Mouse (Mus musculus): ENCODE measurements at regions not wholly inside any gene's neighbourhood (a gene's known extent, or its start where the extent isn't known, plus 50 kb on each side); places are given as distances from the start of the nearest gene placed in this dataset.
A peak's percentile ranks its signal among the peaks of the same experiment; 100 is the strongest.

DNA sequence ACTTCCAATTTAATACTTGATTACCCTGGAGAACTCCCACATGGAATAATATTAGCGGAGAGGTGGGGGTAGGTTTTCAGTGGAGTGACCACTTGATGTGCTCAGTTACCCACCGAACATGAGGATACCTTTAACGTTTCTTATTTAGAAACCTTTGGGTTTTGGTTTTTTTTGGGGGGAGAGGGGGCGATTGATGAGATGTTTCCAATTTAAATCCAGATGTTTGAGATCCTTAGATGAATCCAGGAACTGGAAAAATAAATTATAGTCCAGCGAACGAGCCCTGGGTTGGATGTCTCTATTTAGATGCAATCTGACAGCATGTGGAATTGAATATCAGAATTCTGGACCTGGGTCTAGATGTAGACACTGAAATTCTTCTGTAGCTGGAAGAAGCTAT lies 393.4 kb downstream of the Cd83 start:
- no peak for DNase-seq (ENCODE audit: low read depth, low spot score)

DNA sequence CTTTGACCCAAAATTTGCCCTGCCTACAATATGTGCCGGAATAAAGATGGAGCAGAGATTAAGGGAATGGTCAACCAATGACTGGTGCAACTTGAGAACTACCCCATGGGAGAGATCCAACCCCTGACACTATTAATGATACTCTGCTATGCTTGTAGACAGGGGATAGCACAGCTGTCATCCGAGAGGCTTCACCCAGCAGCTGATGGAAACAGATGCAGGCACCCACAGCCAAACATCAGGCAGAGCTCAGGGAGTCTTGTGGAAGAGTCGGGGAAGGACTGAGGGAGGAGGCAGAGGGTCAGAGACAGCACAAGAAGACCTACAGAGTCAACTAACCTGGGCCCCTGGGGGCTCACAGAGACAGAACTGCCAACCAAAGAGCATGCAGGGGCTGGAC lies 395.8 kb downstream of the Cd83 start:
- peak; percentile 47 for DNase-seq (ENCODE audit: low read depth, low spot score)

DNA sequence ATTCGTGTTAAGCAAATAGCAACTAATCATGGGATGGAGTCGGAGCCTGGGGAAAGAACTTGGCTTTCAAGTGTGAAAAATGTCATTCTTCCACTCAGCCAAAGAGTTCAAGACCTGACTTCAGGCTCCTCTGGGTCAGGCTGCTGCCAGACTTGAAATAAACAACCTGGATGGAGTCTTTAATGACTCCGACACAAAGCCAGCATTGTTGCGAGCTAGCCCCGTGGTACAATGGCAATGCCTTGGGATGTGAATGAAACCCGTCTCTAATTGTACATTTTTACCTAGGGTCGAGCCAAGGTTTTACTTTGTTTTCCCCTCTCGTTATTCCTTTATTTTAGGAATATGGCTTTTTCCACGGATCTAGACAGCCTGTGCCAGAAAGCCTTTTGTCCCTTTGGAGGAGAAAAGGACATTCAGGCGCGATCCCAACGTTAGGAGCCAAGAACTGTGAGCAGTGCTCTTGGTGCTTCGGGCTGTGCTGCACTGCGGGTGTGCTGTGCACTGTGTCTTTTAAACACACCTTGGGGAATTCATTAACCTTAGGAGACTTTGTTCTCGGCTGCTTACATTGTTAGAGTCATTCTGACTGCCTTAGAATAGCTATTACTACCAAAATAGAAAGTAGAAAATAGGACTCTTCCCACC lies 398.1 kb downstream of the Cd83 start:
- peak; percentile 40 for DNase-seq (ENCODE audit: low read depth, low spot score)

DNA sequence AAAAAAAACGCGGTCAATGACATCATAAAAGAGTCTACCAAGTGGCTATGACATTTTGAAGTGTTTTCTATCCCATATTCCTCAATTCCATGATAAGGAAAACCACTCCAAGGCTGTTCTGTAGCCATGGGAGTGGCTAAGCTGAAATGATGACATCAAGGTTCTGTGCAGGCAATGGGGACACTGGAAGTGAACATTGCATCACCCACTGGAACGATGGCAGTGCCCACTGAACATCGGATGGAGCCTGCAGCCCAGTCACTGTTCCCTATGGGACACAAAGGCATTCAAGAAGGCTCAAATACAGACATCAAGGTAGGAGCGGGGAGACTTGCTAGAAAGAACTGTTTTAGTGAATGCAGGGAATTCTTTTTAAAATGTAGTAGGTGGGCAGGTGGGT lies 410.8 kb downstream of the Cd83 start:
- no peak for DNase-seq (ENCODE audit: low read depth, low spot score)

DNA sequence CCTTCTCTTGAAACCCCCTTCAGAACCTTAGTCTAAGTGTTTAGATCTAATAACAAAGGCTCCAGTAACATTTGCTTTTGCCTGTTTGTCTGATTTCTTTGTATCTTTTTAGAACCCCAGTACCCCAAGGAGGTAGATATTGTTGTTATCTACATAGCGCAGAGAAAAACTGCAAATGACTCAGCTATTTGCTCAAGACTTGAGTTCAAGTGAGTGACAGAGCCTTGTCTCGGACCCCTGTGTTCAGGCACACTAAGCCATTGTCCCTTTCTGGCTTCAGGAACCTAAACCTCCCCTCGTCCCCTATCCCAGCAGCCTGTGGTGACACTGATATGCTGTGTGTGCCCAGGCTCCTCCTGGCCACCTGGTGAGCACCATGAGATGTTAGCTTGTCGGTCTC lies 421.5 kb downstream of the Cd83 start:
- no peak for DNase-seq (ENCODE audit: low read depth, low spot score)

DNA sequence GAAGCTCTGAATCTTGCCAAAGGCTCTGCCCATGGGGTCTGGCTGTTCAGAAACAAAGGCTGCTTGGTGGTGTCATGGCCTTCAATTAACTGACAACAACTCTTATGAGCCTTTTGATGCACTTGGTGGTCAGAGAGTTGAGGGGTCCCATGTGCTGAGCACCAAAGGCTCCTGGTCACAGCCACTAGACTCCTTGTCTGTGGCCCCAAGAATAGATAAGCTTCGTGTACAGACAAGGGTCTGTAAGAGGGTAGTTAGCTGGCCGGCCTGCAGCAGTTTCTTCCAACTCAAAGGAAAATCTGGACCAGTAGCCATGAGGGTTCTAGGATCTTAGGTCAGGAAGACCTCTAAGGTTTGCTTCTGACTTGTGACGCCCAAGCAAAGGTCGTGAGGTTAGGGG lies 421.9 kb downstream of the Cd83 start:
- no peak for DNase-seq (ENCODE audit: low read depth, low spot score)

DNA sequence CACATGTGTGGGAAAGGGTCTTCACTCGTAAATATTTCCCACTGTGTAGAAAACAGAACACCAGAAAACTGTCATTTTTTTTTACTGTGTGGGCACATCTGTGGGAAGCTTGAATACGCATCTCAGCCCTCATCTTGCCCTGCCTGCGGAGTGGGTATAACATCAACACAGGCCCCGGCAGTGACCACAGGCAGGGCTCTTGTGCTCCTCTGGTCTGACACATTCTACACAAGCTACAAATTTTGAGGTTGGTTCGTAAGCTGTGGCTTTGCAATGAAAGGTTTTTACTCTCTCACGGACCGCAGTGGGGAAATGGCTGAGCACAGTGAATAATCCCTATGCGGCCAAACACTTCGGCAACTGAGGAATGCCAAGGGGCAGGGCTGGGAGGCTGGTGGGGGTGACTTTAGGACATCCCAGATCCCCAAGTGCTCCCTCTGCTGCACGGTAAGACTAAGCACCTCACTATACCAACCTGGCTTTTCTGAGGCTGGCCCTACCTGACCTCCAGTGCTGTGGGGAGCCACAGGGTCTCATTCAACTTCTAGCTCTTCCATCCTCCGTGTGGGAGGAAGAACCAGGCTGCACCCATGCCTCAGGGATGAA lies 422.9 kb downstream of the Cd83 start:
- DNase-seq (ENCODE audit: low read depth, low spot score): no peak

DNA sequence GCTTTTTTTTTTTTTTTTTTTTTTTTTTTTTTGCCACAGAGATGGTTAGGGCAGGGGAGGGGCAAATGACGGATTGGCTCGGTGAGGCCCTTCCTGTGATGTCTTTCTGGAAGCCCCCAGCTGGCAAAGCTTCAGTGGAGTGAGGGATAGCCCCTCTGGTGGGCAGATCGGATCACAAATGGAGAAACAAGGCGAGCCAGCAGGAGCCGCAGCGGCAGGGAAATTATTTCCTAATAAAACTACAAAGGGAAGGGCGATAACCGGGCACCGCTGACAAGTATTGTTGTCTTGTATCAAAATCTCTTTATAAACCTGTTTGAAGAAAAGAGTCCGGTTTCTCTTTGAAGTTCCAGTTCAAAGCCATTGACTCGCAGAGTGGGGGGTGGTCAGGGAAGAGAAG lies 424.5 kb downstream of the Cd83 start:
- DNase-seq (ENCODE audit: low read depth, low spot score): no peak

DNA sequence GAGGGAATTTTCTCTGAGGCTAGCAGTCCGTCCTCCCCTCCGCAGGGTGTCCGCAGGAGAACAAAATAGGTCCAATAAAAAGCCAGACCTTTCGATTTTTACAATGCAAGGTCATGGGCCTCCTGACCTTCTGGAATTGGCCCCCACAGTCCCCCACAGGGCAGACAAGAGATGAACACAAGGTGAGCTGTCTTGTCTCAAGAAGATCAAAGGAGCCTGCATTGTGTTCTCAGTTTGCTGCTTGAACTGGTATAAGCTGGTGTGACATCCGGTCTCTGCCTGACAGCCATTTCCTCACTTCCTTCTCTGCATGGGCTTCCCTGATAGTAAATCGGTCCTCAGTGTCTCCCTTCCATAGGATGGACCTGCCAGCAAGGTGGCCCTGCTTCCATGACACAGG lies 425.5 kb downstream of the Cd83 start:
- DNase-seq (ENCODE audit: low read depth, low spot score): no peak

DNA sequence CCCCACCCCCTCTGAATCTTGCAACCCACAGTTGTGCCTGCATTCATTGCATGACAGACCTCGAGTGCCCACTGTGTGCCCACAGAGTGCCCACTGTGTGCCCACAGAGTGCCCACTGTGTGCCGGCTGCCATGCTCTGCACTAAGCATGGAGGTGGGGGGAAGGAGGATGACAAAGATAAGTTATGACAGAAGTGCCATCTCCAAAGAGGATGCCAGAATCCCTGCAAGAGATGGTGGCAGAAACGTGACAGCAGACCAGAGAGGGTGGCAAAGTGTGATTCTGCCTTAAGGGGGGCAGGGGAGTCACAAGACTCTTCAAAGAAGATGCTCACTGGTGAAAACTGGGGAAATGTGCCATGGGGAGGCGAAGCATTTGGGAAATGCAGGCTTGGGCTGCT lies 427.8 kb downstream of the Cd83 start:
- no peak for DNase-seq (ENCODE audit: low read depth, low spot score)

DNA sequence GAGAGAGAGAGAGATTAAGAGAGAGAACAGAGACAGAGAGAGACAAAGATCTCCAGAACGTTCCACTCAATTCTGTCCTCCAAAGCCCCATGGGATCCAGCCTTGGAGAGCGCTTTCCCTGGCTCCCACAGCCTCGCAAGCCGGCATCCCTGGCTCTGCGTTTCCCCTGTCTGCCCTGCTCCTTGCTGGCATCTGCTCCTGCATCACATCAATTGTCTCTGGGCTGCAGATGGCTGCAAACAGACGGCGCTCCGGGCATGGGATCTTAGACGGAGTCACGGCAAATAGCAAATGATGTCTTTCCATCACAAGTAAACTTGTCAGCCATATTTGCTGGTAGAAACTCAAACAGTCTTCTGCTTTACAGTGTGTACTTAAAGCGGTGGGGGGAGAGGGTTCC lies 428.4 kb downstream of the Cd83 start:
- DNase-seq (ENCODE audit: low read depth, low spot score): no peak

DNA sequence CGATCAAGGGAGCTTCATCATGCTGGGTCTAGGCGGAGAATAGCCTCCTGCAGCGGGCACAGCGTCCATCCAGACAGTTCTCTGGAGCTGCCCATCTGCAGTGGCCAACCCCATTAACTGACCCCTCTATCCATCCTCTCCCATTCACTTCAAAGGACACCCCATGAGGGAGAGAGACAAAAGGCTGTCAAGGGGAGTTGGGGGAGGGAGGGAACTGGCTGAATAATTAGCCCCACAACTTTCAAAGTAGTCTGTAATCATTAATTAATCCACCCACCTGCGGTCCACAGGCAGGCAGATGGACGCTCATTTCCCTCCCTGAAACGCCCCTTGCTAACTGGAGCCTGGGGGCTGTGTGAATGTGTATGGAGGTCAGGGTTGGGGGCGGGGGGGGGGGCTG lies 433.7 kb downstream of the Cd83 start:
- DNase-seq (ENCODE audit: low read depth, low spot score): no peak

DNA sequence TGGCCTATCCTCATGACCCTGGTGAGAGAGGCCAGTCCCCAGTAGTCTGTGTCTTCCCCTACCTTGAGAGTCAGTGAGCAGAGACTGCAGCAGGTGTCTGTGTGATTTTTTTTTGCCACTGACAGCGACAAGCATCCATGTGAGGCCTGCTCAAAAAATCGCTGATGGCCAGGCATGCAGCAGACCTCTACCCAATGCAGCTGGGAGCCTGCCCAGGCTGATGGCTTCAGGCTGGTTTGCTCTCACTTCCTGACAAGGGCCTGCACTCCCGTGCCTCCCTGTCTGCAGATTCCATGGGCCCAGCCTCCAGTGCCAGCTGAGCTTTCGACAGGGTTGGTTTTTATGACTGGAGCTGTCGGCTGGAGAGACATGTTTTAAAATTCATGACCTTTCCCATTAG lies 437.1 kb downstream of the Cd83 start:
- no peak for DNase-seq (ENCODE audit: low read depth, low spot score)

DNA sequence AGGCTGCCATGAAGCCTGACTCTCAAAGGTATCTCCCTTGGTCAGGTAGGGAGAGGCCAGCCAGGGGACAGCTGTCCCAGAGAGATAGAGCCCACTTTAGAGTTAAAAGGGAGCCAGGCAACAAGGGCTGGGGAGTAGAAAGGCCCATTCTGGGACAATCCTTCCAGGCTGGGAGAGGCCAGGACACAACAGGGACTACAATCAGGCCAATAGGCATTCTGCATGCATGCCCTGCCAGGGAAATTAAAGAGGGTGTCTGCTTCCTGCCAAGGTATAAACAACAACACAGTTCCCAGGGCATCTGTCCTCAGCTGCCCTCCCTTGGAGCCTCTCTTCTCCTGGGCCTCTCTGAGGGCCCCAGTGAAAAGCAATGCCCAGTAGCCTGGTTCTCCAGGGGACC lies 437.8 kb downstream of the Cd83 start:
- peak; percentile 84 for DNase-seq (ENCODE audit: low read depth, low spot score)

DNA sequence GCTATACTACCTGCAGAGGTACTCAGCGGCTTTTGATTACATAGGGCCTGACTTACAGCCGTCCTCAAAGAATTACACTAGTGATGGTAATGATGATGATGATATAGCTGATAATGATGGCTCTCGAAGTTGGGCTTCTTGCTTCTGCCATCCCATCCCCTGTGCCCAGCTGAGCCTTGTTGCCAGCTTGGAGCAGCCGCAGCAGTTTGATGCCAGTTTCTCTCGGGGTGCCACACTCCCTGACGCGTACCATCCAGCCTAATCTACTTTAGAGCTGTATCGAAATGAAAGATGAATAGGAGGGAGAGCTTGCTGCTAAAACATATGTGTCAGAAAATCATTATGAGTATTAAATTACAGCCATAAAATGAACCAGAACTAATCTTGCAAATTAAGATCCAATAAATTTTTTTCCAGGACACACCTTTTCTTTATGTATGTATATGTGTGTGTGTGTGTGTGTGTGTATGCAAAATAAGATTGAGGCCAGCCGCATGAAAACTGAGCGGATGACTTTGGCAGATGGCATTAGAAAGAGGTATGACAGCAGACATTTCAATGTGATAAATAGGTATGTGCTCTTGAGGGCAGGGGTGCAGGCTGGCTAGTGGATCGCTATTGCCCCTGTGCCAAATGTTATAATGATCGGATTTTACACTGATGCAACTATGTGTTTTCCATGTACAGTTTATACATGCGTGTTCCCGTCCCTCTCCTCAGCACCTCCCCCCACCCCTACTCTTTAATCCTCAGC lies 443.3 kb downstream of the Cd83 start:
- no peak for DNase-seq (ENCODE audit: low read depth, low spot score)

DNA sequence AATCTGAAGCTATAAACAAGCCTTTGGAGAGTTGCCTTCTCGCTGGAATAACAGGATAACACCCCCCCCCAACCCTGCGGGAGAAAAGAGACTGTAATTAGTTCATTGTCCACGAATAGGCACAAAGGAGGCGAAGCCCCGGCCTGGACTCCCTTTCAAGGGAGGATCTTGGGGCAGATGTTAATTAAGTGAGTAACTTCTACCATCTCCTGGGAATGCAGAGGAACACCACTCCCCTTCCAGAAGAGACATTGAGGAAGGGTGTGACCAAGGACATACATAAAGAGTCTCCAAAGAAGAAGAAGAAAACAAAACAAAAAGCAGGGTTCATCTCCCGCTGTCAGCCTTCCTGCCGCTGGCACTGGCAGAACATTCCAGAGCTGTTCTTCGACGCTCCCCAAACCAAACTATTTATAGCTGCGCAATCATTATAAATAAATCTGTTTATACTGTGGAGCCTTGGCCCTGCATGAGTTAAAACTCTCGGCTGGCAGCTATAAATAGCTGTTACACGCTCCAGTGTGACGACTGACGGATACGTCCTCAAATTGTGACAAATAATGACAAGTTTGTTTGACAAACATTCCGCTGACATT lies 444.1 kb downstream of the Cd83 start:
- DNase-seq (ENCODE audit: low read depth, low spot score): peak; percentile 70

DNA sequence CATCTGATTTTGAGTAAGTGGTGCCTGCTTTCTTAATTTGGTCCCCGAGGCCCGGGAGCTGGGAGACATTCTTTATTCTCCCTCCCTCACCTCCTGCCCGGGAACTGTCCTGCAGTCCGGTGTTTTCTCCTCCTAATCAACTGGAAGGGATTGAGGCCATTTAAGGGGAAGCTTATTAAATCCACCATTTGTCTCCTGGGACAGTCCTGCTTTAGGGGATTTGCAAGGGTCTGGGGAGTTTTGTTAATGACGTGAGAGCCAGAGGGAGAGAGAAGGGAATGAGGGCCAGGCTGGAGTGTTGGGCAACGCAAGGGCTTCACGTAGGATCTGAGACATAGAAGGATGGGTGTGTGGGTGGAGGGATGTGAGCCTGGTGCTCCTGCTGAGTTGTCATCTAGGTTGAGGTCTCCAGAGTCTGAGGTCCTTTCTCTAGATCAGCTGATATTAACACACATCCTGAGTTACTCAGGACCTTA lies 444.6 kb downstream of the Cd83 start:
- peak; percentile 72 for DNase-seq (ENCODE audit: low read depth, low spot score)

DNA sequence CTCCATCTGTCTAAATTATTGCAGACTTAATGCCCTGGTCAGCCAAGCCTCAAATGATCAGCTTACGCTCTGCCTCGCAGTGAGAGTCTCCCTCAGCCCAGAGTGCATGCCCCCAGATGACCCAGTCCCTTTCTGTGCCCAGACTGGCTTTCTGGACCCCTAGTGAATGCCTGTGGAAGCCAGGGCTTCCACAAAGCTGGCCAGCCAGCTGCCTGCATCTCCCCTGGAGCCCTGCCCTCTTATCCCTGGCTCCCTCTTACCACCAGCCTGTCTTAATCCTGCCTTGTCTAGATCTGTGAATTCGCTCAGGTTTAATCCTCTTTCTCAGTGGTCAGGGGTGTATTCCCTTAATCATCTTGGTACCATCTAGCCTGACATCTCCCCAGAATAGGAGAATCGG lies 446.8 kb downstream of the Cd83 start:
- DNase-seq (ENCODE audit: low read depth, low spot score): peak; percentile 54

DNA sequence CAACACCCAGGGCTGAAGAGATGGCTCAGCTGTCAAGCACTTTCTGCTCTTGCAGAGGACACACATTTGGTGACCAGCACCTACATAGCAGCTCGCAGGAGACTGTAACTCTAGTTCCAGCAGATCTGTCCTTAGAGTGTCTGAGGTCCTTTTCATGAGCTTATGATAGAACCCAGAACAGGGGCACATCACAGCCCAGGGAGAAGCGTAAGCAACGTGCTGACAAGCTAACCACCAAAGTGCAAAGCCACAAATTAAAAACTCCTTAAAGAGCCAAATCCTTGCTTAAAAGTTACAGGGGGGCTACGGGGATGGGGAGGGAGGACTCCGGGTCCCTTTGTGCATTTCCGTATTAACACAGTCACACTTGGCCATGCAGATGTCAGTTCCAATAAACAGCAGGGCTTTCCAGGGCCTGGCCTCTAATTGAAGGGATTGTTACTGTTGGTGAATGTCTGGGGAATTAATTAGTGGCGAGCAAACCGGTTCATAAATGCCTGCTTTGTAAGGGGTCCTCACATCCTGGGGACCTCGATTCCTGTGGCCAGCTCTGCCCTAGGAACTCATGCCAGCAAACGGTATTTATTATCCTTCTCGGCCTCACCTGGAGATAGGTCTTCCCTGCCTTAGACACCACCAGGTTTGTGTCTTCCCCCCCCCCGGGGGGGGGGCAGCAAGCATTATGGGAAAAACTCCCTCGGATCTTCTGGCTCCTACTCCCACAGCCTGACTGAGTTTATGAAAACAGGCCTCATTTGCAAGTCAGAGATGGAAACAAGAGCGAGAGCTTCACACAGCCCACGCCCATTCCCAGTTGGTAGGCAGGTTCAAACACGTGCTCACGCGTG lies 447.5 kb downstream of the Cd83 start:
- DNase-seq (ENCODE audit: low read depth, low spot score): no peak

DNA sequence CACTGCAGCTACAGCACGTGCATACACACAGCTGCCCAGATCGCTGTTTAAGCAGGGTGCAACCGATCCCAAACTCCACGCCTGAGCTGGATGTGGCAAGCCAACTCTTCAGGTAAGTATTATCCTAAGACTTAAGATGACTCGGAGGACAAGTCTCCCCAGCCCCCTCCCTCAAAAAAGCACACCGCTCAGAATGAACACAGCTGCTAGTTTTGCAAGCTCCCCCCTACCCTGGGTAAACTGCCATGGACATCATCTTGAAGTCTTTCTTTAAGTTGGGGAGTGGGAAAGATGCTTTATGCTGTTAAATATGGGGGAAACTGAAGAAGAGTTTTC lies 448.1 kb downstream of the Cd83 start:
- no peak for DNase-seq (ENCODE audit: low read depth, low spot score)

DNA sequence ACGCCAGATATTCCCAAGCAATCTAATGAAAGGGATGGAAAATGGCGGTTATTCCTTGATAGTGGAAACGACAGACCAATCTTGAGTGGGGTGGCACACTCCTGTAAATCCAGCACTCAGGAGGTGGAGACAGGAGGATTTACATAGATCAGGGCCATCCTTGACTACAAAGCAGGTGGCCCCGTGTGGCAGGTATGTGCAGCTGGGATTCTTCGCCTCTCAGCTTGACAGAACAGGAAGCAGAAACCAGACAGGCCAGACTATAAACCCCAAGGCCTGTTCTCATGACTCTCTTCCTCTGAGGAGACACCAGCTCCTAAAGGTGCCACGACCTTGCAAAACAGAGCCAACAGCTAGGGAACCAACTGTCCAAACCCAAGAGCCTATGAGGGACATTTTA lies 449.7 kb downstream of the Cd83 start:
- DNase-seq (ENCODE audit: low read depth, low spot score): no peak

DNA sequence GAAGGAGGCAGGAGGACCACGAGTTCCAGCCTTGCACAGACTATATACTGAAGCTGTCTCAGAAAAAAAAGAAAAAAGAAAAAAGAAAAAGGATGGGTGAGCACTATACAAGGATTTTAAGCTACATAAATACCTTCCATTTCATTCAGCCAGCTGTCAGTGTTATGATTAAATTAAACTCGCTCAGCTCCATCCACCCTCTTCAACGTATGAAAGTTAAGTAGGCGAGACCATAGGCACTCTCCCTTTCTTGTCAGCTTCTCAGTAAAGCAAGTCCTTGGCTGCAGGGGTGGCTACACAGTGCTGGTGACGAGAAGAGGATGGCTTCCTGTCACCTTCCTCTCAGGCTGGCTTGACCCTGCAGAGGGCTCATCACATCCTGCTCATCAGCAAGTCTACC lies 450.7 kb downstream of the Cd83 start:
- DNase-seq (ENCODE audit: low read depth, low spot score): no peak
